Mouse (Mus musculus): ENCODE data around the gene Uqcc1.

DNA sequence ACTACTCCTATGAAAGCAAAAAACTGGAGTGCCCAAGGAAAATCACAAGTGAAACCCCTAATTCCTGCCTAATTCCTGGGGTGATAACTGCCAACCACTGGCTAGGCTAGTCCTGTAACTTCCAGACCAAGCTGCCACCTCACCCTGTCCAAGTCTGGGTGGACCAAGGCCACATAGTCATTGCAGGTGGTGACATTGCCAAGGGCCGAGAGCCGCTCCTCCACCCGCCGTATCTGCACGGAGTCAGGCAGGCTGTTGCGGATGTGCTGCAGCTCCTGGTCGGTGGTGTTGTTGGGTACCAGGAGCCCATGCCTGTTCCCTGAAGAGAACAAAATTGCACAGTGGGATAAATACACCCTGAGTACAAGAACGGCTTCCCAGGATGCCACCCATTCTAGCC, 106.4 kb downstream of the Uqcc1 start:
- TF ChIP-seq CTCF (IDR thresholded peaks at IDR 0.05; ENCODE audit: low read depth) (no peak), EP300 (IDR thresholded peaks at IDR 0.05; ENCODE audit: low read depth) (no peak)

All from liver, postnatal 0 days (tissue).